Mouse (Mus musculus): ENCODE results near the gene Cd5. TPM values are rescaled to one million over a fixed set of nuclear protein-coding genes. Genes with fewer than 3 reads are reported as not detected.
A peak's percentile ranks its signal among the peaks of the same experiment; 100 is the strongest.

Cd5 gene
- total RNA-seq, 2 experiments from 2014 or later = 0.14 to 0.28 TPM

DNA sequence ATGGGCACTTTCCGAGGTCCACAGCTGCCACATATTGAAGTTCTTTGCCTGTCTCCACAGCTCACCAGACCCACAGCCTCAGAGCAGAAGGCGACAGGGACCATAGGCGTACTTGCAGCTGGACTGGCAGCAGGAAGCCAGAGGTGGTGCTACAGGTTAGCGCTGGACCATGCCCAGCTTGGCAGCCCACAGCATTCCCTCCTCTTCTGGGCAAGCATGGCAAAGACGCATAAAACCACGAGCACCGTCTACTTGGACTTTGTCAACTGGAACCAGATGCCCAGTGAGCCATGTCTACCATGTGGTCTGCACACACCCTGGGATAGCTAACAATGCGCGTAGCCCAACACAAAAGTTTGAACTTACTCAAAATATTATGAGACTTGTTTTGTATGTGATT, 53.7 kb downstream of the Cd5 start:
- intact Hi-C loops (cut with DNase I) = no loop called here
- DNase-seq = no peak

DNA sequence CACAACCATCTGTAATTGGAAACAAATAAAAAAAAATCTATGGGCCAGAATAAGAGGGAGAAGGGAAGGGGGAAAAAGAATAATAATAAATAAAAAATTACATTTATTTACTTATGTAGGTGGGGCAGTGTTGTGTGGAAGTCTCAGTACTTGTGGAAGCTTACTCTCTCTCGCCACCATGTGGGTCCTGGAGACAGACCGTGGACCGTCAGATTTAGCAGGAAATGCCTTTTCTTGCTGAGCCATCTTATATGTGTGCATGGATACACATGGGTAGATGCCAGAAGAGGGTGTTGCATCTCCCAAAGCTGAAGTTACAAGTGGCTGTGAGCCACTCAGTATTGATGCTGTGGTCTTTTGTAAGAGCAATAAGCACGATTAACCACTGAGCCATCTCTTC, 57.2 kb downstream of the Cd5 start:
- DNase-seq = no peak
- intact Hi-C loops (cut with DNase I) = no loop called here

DNA sequence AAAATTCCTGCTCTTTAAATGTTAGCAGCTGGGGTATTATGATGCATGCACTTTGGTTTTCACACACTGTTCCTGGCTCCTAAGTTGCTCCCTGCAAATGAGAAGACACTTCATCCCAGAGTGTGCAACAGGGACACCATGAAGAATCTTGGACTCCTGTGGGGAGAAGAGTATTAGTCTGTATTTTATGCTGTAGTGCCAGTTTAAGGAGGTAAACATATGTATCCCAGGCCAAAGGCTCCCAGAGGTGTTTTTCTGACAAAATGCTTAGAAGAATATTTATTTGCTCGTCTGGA, 60.1 kb downstream of the Cd5 start:
- no peak for DNase-seq
- intact Hi-C loops (cut with DNase I) = loop anchor here (1.0 kb wide), 1 partner anchor 31 kb away; no protein-coding TSS in a partner anchor

DNA sequence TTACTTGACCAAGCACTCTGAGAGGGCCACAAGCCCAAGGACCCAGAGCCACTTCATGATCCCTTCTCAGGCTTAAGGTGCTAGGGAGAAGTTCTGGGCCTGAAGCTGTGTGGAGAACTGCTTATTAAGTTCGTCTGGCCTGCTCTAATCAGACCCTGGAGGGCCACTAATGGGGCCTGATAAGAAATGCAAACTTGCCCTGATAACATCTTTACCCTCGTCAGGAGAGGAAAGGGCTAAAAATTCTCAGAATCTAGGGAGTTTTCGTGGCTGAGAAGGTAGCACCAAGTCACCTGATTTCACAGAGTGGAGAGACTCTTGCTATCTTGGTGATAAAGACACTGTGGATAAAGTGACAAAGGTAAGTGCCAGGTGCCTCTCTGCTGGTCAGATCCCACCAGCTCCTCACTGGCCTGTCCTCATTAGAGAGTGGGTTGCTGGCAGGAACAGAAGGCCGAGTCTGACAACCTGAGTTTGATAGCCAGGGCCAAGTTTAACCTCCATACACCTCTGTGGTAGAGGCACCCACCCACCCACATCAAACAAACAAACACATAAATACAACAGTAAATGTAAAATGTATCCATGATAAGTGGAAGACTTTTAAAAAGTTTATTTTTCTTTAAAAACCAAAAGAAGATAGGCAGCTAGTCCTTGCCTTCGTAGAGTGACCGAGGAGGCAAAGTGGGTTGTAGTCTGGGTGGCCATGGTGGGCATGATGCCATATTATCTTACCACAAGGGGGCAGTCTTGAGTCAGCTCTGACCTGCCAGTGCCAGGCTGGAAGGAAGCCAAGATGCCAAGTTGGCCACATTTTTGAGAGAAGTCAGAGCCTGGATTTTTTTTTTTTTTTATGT, 60.7 kb downstream of the Cd5 start, which contains the start of gene Pga5:
Gene Pga5 (minus strand): TSS at position 157 of the 857 bp plus-strand sequence.
- intact Hi-C loops (cut with DNase I) = loop anchor here (1.0 kb wide), 1 partner anchor 31 kb away; no protein-coding TSS in a partner anchor
- peak; percentile 85 to 88 for DNase-seq

DNA sequence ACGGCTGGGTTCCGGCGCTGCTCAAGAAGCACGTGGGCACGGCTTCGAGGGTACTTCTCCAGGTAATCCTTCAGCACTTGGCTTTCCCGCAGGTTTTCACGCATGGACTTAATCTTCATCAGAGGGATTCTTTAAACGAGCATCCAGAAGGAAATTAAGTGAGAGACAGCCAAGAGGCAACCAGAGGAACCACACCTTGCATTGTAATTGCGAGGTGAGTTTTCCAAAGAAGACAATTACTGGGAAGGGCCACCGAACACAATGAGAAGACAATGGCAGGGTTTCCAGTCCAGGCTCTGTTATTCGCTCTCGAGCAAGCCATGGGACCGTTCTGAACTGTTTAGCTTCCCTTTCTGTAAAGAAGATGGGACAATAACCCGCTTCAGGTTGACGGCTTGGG, 62.1 kb downstream of the Cd5 start:
- no peak for DNase-seq
- intact Hi-C loops (cut with DNase I) = no loop called here

DNA sequence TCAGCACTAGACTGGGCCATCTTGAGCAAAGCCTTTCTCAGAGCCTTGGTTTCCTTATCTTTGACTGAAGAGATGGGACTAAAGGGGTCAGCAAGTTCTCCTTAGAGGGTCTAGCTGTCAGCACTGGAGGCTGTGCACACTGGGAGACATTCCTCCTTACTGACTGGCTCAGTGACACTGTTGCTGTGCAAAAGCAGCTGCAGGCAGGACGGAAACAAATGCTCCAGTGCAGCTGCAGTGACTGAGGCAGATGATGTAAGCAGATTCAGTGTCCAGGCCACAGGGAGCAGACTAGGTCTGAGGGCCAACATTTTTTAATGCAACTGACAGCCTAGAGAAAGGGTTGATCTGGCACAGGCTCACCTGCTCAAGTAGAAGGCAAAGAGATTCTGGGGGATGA, 65.5 kb downstream of the Cd5 start:
- intact Hi-C loops (cut with DNase I) = no loop called here
- no peak for DNase-seq

DNA sequence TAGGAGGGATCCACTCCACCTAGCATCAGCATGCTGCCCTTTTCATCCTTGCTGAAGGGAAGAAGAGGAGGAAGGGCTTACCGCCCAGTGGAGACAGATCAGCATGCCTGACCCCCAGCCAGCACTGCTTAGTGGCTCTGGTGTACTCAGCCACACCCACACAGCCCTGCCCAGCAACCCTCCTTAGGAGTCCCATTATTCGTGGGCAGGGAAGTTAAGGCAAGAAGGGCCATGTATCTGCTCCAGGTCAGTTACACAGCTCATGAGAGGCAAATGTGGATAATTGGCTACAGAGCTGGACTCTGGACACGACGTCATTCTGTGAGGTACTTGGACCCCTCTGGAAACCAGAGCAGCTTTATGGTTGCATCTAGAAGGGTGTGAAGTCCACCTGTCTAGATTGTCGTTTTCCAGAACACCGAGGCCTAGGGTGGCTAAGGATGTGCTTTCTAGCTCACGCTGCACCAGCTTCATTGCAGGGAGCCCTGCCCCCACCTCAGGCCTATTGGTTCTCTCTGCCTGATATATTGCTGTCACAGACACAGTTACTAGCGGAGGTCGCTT, 66.9 kb downstream of the Cd5 start:
- no peak for DNase-seq
- intact Hi-C loops (cut with DNase I) = no loop called here

DNA sequence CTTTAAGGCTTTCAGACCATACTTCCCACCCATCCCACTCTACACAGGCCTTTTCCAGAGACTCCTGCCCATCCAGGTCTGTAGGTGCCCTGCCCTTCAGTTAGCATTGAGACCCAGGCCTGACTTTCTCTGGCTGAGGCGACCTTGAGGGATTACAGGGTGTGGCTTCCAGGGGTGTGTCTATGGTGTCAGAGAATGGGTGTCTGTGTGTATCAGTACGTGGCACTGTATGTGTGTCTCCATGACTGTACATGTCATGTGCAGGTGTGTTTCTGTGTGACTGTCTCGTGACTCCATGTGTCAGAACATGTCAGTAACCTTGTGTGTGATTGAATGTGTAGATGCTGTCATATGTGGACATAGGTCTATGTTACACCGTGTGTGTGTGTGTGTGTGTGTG, 67.5 kb downstream of the Cd5 start:
- DNase-seq = no peak
- intact Hi-C loops (cut with DNase I) = no loop called here

Other genes with a start within 250 kb of the Cd5 start
- gene Cpsf7, start 213.7 kb downstream of the Cd5 start, total RNA-seq (2021) = 10 to 100 TPM; 24.5 to 25.4 TPM
- 10 to 100 TPM; 69.0 to 81.9 TPM for gene Sdhaf2, start 212.9 kb downstream of the Cd5 start, total RNA-seq (2021)
- 1 to 10 TPM; 4.7 to 6.0 TPM for gene Tmem216, start 182.8 kb downstream of the Cd5 start, total RNA-seq (2021)
- 10 to 100 TPM; 13.1 to 13.2 TPM for gene Cyb561a3, start 161.8 kb downstream of the Cd5 start, total RNA-seq (2021)
- gene Tmem138, start 161.6 kb downstream of the Cd5 start, total RNA-seq (2021) = 1 to 10 TPM; 2.6 to 3.1 TPM
- gene Ddb1, start 133.7 kb downstream of the Cd5 start, total RNA-seq (2021) = 100 to 1,000 TPM; 161 to 172 TPM
- 1 to 10 TPM; 9.0 to 9.2 TPM for gene Tkfc, start 133.3 kb downstream of the Cd5 start, total RNA-seq (2021)
- not detected for gene Vwce, start 104.8 kb downstream of the Cd5 start, total RNA-seq (2021)
- not detected for gene Pga5, start 60.9 kb downstream of the Cd5 start, total RNA-seq (2021)
- gene Vps37c, start 50.3 kb downstream of the Cd5 start, total RNA-seq (2021) = 10 to 100 TPM; 19.2 to 21.0 TPM
- gene Cd6, start 91.1 kb upstream of the Cd5 start, total RNA-seq (2021) = under 1 TPM; 0.08 to 0.31 TPM
- 1 to 10 TPM; 2.2 to 2.4 TPM for gene Slc15a3, start 100.7 kb upstream of the Cd5 start, total RNA-seq (2021)
- 10 to 100 TPM; 12.4 to 14.8 TPM for gene Tmem132a, start 130.9 kb upstream of the Cd5 start, total RNA-seq (2021)
- 100 to 1,000 TPM in 1 of 2 experiments, 10 to 100 TPM in 1; 97.4 to 107 TPM for gene Tmem109, start 143.0 kb upstream of the Cd5 start, total RNA-seq (2021)
- gene Prpf19, start 156.2 kb upstream of the Cd5 start, total RNA-seq (2021) = 100 to 1,000 TPM; 218 to 273 TPM
- not detected for gene Zp1, start 181.6 kb upstream of the Cd5 start, total RNA-seq (2021)
- gene Ptgdr2, start 198.2 kb upstream of the Cd5 start, total RNA-seq (2021) = under 1 TPM in 1 of 2 experiments, not detected in 1; 0.14 TPM
- gene Ccdc86, start 210.3 kb upstream of the Cd5 start, total RNA-seq (2021) = 1 to 10 TPM; 6.3 to 6.5 TPM
- not detected for gene Ms4a10, start 235.7 kb upstream of the Cd5 start, total RNA-seq (2021)